Mouse (Mus musculus) mammary gland, adult 2 months (tissue): Measurements from ENCODE around the gene Rgsl1. TPM values are rescaled to one million over a fixed set of nuclear protein-coding genes. Genes with fewer than 3 reads are reported as not detected.

Source experiments
- polyA plus RNA-seq: library from polyadenylated mRNA; depleted of rRNA; stranded (reverse); fragments of >200 nt; gene quantifications from 2 replicates; pipeline ENCODE4 v1.2.3, GENCODE M21; 2012; ENCODE audit warnings: low replicate concordance; rRNA removed

The Rgsl1 gene
- polyA plus RNA-seq: 0.13 and 0.43 TPM in 2 replicates

GRCm38 (mm10) chr1:153844042-153844441, at the start of gene Rgsl1:
TSS of gene Rgsl1 (minus strand) at chr1:153844142.

GRCm38 (mm10) chr1:153891442-153891841, 47.5 kb upstream of the Rgsl1 start, which contains the start of gene Teddm1a:
TSS of gene Teddm1a (plus strand) at chr1:153891742.

GRCm38 (mm10) chr1:153874045-153874444, 30.1 kb upstream of the Rgsl1 start, which contains the start of gene Teddm1b:
TSS of gene Teddm1b (plus strand) at chr1:153874345.

GRCm38 (mm10) chr1:153749211-153749801, 94.6 kb downstream of the Rgsl1 start, which contains the start of gene Rnasel:
TSS of gene Rnasel (plus strand) at chr1:153749426.

GRCm38 (mm10) chr1:153740145-153740544, 103.8 kb downstream of the Rgsl1 start, which contains the start of gene Rgs16:
TSS of gene Rgs16 (plus strand) at chr1:153740349.

Other genes starting within 250 kb of the Rgsl1 start
- 0.01 and 0.07 TPM in 2 replicates for gene Rgs8, start 191.1 kb downstream of the Rgsl1 start, polyA plus RNA-seq
- 4.4 and 4.7 TPM in 2 replicates for gene Rgs16, start 103.8 kb downstream of the Rgsl1 start, polyA plus RNA-seq
- 4.5 and 10.0 TPM in 2 replicates for gene Rnasel, start 94.7 kb downstream of the Rgsl1 start, polyA plus RNA-seq
- gene Teddm1b, start 30.2 kb upstream of the Rgsl1 start, polyA plus RNA-seq: not detected in 2 replicates
- not detected in 2 replicates for gene Teddm1a, start 47.6 kb upstream of the Rgsl1 start, polyA plus RNA-seq
- gene Glul, start 55.8 kb upstream of the Rgsl1 start, polyA plus RNA-seq: 820 and 2,440 TPM in 2 replicates
- 0.70 and 0.92 TPM in 2 replicates for gene Teddm2, start 56.1 kb upstream of the Rgsl1 start, polyA plus RNA-seq